14 mouse cellular contexts compared by ENCODE assay signal in the genomic region with DNA sequence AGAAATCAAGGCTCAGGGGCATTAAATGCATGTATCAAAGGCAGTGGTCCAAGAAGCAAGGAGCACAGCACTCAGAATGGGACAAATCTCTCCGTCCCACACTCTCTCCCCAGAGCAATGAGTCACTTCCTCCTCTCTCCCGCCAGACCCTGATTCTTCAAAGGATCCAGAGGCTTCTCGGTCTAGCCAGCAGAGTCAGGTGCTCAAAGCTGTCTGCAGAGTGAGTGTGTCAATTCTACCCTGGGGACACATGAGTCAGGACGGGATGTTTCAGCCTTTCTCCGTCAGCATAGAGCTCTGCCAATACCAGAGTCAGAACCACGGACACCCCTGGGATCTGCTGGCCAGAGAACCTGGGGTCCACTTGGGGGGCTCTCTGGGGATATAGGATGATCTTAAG.
A peak's percentile ranks its signal among the peaks of the same experiment; 100 is the strongest.
DNase-seq lines count a peak whose midpoint lies in the region; ATAC-seq and TF ChIP-seq lines count a peak whose summit lies in the region.
"Had no signal": no experiment of that assay in that cellular context is flagged by ENCODE, and none has a peak within 500 bp of the region (broad histone marks: within the 10 kb centered on the region; RNA-seq: fewer than 3 reads in every experiment).

No protein-coding gene starts in this region.

- H3K4me2 ChIP-seq in heart, embryonic 11.5 days, result no peak overlapping the region
- H3K4me2 ChIP-seq in heart, embryonic 16.5 days (ENCODE audit: low read depth, low read length), result no peak overlapping the region
- H3K4me2 ChIP-seq in intestine, postnatal 0 days (replicated peaks; ENCODE audit: low read depth), result no peak overlapping the region
- H3K4me2 ChIP-seq: hindbrain, embryonic 12.5 days had no signal

- no peaks in the 10 kb centered on the region for H3K36me3 ChIP-seq in heart, embryonic 11.5 days (ENCODE audit: control insufficient read depth, insufficient read depth, low read length)
- no peaks in the 10 kb centered on the region for H3K36me3 ChIP-seq in heart, embryonic 16.5 days (ENCODE audit: control insufficient read depth, insufficient read depth)
- no peaks in the 10 kb centered on the region for H3K36me3 ChIP-seq in intestine, postnatal 0 days (ENCODE audit: control insufficient read depth, insufficient read depth)
- H3K36me3 ChIP-seq: hindbrain, embryonic 12.5 days; midbrain, embryonic 10.5 days had no signal

- H3K4me3 ChIP-seq in heart, embryonic 11.5 days (ENCODE audit: low read depth, low read length), result no peak overlapping the region
- H3K4me3 ChIP-seq in heart, embryonic 16.5 days (ENCODE audit: low read length), result no peak overlapping the region
- H3K4me3 ChIP-seq in intestine, postnatal 0 days (ENCODE audit: low read depth, low read length), result no peak overlapping the region
- H3K4me3 ChIP-seq: erythroblast, embryonic 14.5 days; hindbrain, embryonic 12.5 days; layer of hippocampus, adult 2 months; midbrain, embryonic 10.5 days had no signal

- H3K9me3 ChIP-seq in heart, embryonic 11.5 days (replicated peaks; ENCODE audit: control insufficient read depth, low read length), result no peaks in the 10 kb centered on the region
- H3K9me3 ChIP-seq in heart, embryonic 16.5 days (replicated peaks; ENCODE audit: control insufficient read depth, low read length), result no peaks in the 10 kb centered on the region
- no peaks in the 10 kb centered on the region for H3K9me3 ChIP-seq in intestine, postnatal 0 days (ENCODE audit: control insufficient read depth)
- H3K9me3 ChIP-seq: hindbrain, embryonic 12.5 days; midbrain, embryonic 10.5 days had no signal

- peak; percentile 97 for DNase-seq in heart, adult 11 months
- DNase-seq in MN1 (ENCODE audit: low spot score), result peak; percentile 91
- DNase-seq in adrenal gland, postnatal 10 days, result peak; percentile 39
- DNase-seq in spleen, postnatal 10 days (ENCODE audit: low spot score in 2 of 2), result no peak
- no peak for DNase-seq in cerebellum, postnatal 25 days
- DNase-seq: kidney, adult 8-10 months had no signal

- no peak for TF ChIP-seq CTCF in intestine, postnatal 0 days (IDR thresholded peaks at IDR 0.05; ENCODE audit: low read depth)

- WGBS in heart, embryonic 11.5 days (ENCODE audit: insufficient replicate concordance), result 32% methylated on average over 6 of the region's 6 CpGs
- 20% methylated on average over 6 of the region's 6 CpGs for WGBS in heart, embryonic 16.5 days
- 37% methylated on average over 6 of the region's 6 CpGs for WGBS in intestine, postnatal 0 days

- H3K9ac ChIP-seq in heart, embryonic 11.5 days (ENCODE audit: low read depth, low read length), result no peak overlapping the region
- H3K9ac ChIP-seq in heart, embryonic 16.5 days (ENCODE audit: low read length), result no peak overlapping the region
- no peak overlapping the region for H3K9ac ChIP-seq in intestine, postnatal 0 days (ENCODE audit: low read depth, low read length)
- H3K9ac ChIP-seq: hindbrain, embryonic 12.5 days had no signal

- peaks cover 17% of the 10 kb centered on the region for H3K4me1 ChIP-seq in heart, embryonic 11.5 days (ENCODE audit: control insufficient read depth, insufficient read depth, low read length)
- H3K4me1 ChIP-seq in heart, embryonic 16.5 days (ENCODE audit: control insufficient read depth, insufficient read depth, low read length), result peaks cover 11% of the 10 kb centered on the region
- H3K4me1 ChIP-seq in intestine, postnatal 0 days (replicated peaks; ENCODE audit: control insufficient read depth, insufficient read depth, low read length), result no peaks in the 10 kb centered on the region

- H3K27ac ChIP-seq in heart, embryonic 11.5 days (ENCODE audit: low read depth, low read length), result no peak overlapping the region
- no peak overlapping the region for H3K27ac ChIP-seq in heart, embryonic 16.5 days (ENCODE audit: low read length)
- H3K27ac ChIP-seq in intestine, postnatal 0 days (ENCODE audit: low read depth, low read length), result no peak overlapping the region
- H3K27ac ChIP-seq: hindbrain, embryonic 12.5 days; layer of hippocampus, adult 2 months; midbrain, embryonic 10.5 days had no signal

- ATAC-seq in heart, embryonic 11.5 days (replicated peaks; ENCODE audit: insufficient number of reproducible peaks, low FRiP score, low TSS enrichment), result no peak
- ATAC-seq in heart, embryonic 16.5 days (replicated peaks; ENCODE audit: extremely low read depth, insufficient read depth, low FRiP score), result peak; percentile 30; the same call in 1 of the 2 replicates
- no peak for ATAC-seq in intestine, postnatal 0 days
- ATAC-seq: lung, postnatal 0 days had no signal

- H3K27me3 ChIP-seq in heart, embryonic 11.5 days (ENCODE audit: control insufficient read depth, insufficient read depth, low read length), result peaks cover 10% of the 10 kb centered on the region
- no peaks in the 10 kb centered on the region for H3K27me3 ChIP-seq in heart, embryonic 16.5 days (ENCODE audit: control insufficient read depth, insufficient read depth, low read length)
- no peaks in the 10 kb centered on the region for H3K27me3 ChIP-seq in intestine, postnatal 0 days (replicated peaks; ENCODE audit: control insufficient read depth, insufficient read depth, low read length)
- H3K27me3 ChIP-seq: hindbrain, embryonic 12.5 days had no signal

Comparison
In these comparisons a context has a peak if more than half of its experiments do, and no peak if none do; other contexts are left out.
1. DNase-seq: peak in heart, adult 11 months (single experiment), MN1 (single experiment) and adrenal gland, postnatal 10 days (single experiment); none in spleen, postnatal 10 days (0 of 2) and cerebellum, postnatal 25 days (0 of 2).